Mouse (Mus musculus): ENCODE results near the gene Gm47955. TPM values are rescaled to one million over a fixed set of nuclear protein-coding genes. Genes with fewer than 3 reads are reported as not detected.
"Not testable (repeated sequence)": the region's sequence is repeated elsewhere in the genome, so short reads cannot be mapped to it uniquely, and the experiment has no call there.

Gm47955 gene
- total RNA-seq (2021), result not detected
- long read RNA-seq, experiment 1, result 0 reads
- long read RNA-seq, experiment 2, result 0 reads

GRCm38 (mm10) chr1:82959870-82960385, at the start of gene Gm47955:
Gm47955 (plus strand) TSS chr1:82960286.
- intact Hi-C loops (cut with DNase I), result no loop called here

DNA sequence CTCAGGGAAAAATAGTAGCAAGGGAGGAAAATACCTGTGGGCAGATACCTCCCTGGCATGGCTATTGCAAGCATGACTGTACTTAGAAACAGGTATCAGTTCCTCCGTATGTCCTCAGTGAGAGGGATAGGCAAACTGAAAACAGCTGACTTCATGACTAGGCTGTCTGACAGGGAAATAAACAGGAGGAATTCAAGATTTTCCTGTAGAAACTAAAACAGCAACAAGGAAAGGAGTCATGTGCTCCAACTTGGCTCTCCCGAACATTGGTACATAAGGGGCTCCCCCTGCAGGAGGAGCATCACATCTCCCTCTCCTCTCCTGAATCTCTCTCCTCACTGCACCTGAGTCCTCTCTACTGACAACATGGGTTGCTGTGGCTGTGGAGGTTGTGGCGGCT, 47.1 kb upstream of the Gm47955 start, which contains the start of gene A030005L19Rik:
TSS of gene A030005L19Rik (plus strand) at position 301 of the 400 bp plus-strand sequence.
- intact Hi-C loops (cut with DNase I), result no loop called here
- no peak for DNase-seq (ENCODE audit: low spot score in 2 of 2)

More at GRCm38 (mm10) chr1:82959870-82960385, at the start of gene Gm47955:
- no peak for DNase-seq (ENCODE audit: low spot score in 2 of 2)

- DNase-seq (ENCODE audit: low spot score in 2 of 2); intact Hi-C loops (cut with DNase I): not testable (repeated sequence)
These were observed 46.7 kb upstream of the Gm47955 start for GRCm38 (mm10) chr1:82913434-82913833.

DNA sequence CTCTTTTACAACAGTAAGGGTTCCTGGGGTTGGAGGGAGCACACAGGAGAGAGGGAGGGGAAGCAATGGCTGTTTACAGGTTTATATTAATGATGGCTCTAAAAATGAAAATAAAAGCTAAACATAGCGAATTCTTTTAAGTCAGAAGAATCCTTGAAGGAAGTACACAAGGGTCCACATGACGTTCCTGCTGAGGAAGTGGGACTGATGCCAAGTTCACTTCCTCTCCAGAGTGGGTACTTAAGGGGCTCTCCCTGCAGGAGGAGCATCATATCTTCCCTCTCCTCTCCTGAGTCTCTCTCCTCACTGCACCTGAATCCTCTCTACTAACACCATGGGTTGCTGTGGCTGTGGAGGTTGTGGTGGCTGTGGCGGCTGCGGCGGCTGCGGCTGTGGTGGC, 35.4 kb upstream of the Gm47955 start, which contains the start of gene A030014E15Rik:
TSS of gene A030014E15Rik (plus strand) at position 268 of the 400 bp plus-strand sequence.
- intact Hi-C loops (cut with DNase I), result no loop called here
- DNase-seq (ENCODE audit: low spot score in 2 of 2), result no peak

DNA sequence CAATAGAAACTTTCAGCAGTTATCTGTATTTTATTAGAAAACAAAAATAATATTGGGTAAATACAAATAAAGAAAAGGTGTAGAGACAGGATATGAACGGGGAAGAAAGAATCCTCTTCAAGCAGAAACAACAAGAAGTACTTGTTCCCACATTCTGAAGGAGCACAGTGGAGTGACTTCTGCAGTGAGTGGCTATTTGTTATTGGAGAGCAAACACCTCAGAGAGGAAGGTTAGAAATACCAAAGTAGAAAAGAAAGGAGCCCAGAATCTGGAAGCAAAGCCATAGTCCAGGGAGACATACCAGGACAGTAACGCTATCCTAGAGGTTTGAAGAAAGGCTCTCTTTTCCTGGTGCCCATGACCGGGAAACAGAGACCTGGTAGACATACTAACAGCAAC, 29.5 kb upstream of the Gm47955 start:
- intact Hi-C loops (cut with DNase I); DNase-seq (ENCODE audit: low spot score in 2 of 2): not testable (repeated sequence)

DNA sequence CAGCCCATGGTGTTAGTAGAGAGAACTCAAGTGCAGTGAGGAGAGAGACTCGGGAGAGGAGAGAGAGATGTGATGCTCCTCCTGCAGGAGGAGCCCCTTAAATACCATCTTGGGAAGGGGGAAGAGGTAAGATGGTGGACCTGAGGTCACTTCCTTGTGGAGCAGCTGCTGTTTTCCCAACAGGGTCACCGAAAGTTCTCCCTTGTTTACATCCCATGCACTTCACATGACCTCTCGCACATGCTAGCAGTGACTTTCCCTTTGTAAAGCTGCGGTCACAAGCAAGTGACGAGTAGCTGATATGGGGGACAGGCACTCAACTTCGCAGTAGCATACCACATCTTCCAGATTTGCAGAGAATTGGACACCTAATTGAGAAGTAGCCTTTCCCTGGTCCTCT, 28.8 kb upstream of the Gm47955 start, which contains the start of gene Gm6217:
TSS of gene Gm6217 (minus strand) at position 74 of the 400 bp plus-strand sequence.
- DNase-seq (ENCODE audit: low spot score in 2 of 2); intact Hi-C loops (cut with DNase I): not testable (repeated sequence)

- intact Hi-C loops (cut with DNase I), result no loop called here
- no peak for DNase-seq (ENCODE audit: low spot score in 2 of 2)
These were observed 21.4 kb upstream of the Gm47955 start for GRCm38 (mm10) chr1:82938666-82939065.

DNA sequence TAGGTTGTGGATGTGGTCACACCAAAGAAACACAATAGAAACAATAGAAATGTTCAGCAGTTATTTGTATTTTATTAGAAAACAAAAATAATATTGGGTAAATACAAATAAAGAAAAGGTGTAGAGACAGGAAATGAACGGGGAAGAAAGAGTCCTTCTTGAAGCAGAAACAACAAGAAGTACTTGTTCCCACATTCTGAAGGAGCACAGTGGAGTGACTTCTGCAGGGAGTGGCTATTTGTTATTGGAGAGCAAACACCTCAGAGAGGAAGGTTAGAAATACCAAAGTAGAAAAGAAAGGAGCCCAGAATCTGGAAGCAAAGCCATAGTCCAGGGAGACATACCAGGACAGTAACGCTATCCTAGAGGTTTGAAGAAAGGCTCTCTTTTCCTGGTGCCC, 17.6 kb upstream of the Gm47955 start:
- intact Hi-C loops (cut with DNase I); DNase-seq (ENCODE audit: low spot score in 2 of 2): not testable (repeated sequence)

- intact Hi-C loops (cut with DNase I); DNase-seq (ENCODE audit: low spot score in 2 of 2): not testable (repeated sequence)
These were observed 16.8 kb upstream of the Gm47955 start, which contains the start of gene A030003K21Rik for GRCm38 (mm10) chr1:82943295-82943694. A030003K21Rik (minus strand) TSS chr1:82943388.

DNA sequence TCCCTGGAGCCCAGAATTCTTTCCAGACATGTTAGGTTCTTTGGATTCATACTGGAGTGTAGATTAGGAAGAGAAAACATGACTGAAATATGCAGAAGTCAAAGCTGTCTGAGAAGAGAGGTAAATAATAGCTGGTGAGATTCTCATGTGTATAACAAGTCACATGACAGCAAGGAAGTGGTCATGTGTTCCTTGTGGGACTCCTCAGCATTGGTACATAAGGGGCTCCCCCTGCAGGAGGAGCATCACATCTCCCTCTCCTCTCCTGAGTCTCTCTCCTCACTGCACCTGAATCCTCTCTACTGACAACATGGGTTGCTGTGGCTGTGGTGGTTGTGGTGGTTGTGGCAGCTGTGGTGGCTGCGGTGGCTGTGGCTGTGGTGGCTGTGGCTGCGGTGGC, 14.1 kb upstream of the Gm47955 start:
- DNase-seq (ENCODE audit: low spot score in 2 of 2); intact Hi-C loops (cut with DNase I): not testable (repeated sequence)

DNA sequence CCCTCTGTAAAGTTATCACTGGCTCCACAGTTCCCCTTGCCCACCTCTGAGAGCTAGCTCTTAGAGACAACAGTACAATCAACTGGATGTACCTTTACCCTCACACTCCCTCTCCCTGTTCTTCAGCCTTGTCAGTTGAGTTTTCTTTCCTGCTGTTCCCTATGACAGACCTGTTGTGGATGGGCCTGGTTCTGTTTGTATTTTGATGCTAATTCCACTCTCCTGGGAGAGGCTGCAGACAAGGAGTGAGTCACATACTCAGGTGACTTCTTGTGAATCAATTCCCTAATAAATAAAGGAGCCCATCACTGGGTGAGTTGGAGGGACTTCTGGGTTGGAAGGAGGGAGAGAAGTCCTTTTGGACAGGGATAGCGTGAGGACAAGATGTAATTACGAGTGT, 11.5 kb upstream of the Gm47955 start:
- intact Hi-C loops (cut with DNase I), result no loop called here

GRCm38 (mm10) chr1:82955913-82956312, 4.2 kb upstream of the Gm47955 start, which contains the start of gene Gm7544:
Gm7544 (minus strand) TSS chr1:82956013.
- intact Hi-C loops (cut with DNase I); DNase-seq (ENCODE audit: low spot score in 2 of 2): not testable (repeated sequence)

More for the DNA sequence above, 11.5 kb upstream of the Gm47955 start:
- DNase-seq (ENCODE audit: low spot score in 2 of 2), result no peak

DNA sequence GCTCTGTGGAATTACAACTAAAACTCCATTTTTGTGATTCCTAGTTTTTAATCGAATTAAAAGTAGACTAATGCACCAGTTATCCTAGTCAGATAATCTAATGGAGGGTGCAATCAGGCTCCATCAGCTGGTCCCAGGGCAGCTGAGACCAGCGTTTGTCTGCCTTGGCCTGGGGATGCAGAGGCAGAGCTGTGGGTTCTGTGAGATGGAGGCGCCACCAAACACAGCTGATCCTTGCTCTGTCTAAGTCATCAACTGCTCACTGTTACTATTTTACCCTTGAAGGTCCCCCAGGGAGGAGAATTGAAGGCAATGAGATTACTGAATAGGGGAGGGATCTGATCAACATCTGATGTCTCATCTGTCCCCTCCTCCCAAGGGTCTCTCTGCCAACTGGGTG, 6.3 kb downstream of the Gm47955 start:
- intact Hi-C loops (cut with DNase I), result no loop called here
- no peak for DNase-seq (ENCODE audit: low spot score in 2 of 2)

- intact Hi-C loops (cut with DNase I), result loop anchor here (5.0 kb wide), 1 partner anchor 185 kb away; no protein-coding TSS in a partner anchor
- no peak for DNase-seq (ENCODE audit: low spot score in 2 of 2)
These were observed 12.0 kb downstream of the Gm47955 start for GRCm38 (mm10) chr1:82972046-82972445.

- intact Hi-C loops (cut with DNase I), result loop anchor here (5.0 kb wide), 1 partner anchor 186 kb away; no protein-coding TSS in a partner anchor
- DNase-seq (ENCODE audit: low spot score in 2 of 2), result no peak
These were observed 13.2 kb downstream of the Gm47955 start for GRCm38 (mm10) chr1:82973244-82973643.

DNA sequence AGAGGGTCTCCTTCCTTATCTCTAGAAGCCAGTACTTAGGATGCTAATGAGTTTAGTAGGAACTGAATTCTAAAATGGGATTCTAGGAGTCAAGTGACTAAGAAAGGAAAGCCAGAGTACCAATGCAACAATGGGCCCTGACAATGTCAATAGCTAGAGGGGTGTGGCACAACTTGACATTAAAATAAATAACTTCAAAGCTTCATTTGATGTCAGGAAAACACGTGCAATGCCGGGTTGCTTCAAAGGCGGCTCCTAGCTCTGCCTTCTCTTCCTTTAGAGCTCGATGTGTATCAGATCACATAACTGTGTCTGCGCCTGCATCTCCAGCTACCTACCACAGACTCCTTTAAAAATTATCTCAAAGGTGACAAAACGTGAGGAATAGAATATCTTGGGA, 13.8 kb downstream of the Gm47955 start:
- no peak for DNase-seq (ENCODE audit: low spot score in 2 of 2)
- intact Hi-C loops (cut with DNase I), result loop anchor here (5.0 kb wide), 1 partner anchor 187 kb away; no protein-coding TSS in a partner anchor

- intact Hi-C loops (cut with DNase I), result loop anchor here (5.0 kb wide), 1 partner anchor 187 kb away; no protein-coding TSS in a partner anchor
These were observed 14.3 kb downstream of the Gm47955 start for GRCm38 (mm10) chr1:82974342-82974741.

GRCm38 (mm10) chr1:82975750-82976149, 15.7 kb downstream of the Gm47955 start:
- intact Hi-C loops (cut with DNase I), result no loop called here
- DNase-seq (ENCODE audit: low spot score in 2 of 2), result no peak

More at GRCm38 (mm10) chr1:82974342-82974741, 14.3 kb downstream of the Gm47955 start:
- DNase-seq (ENCODE audit: low spot score in 2 of 2), result no peak

- intact Hi-C loops (cut with DNase I), result no loop called here
- no peak for DNase-seq (ENCODE audit: low spot score in 2 of 2)
These were observed 17.8 kb downstream of the Gm47955 start for GRCm38 (mm10) chr1:82977840-82978239.

DNA sequence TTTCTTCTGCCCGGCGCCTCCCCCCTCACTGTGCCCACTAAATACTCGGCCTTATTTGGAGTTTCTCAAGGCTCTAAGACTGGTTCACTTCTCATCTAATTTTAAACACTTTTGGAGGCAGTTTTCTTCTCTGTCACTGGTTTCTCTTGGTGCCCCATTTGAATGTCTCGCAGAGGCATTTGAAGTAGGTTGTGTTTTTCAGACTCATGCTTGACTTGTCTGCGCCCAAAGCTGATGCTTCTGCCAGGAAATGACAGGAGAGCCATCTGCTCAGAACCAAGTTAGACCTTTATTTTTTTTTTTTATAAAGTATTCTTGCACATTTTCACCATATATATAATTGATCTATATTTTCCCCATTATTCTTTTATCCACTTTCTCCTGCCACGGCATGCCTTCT, 26.7 kb downstream of the Gm47955 start:
- DNase-seq (ENCODE audit: low spot score in 2 of 2), result no peak
- intact Hi-C loops (cut with DNase I), result loop anchor here (1.0 kb wide), 1 partner anchor 199 kb away; no protein-coding TSS in a partner anchor

Data from left cerebral cortex, postnatal 14 days (tissue).